Mouse (Mus musculus): Measurements from ENCODE around the gene Cdk18.

GRCm38 (mm10) chr1:132153691-132154090 is 14.2 kb upstream of the Cdk18 start:
- no peak for TF ChIP-seq CTCF (IDR thresholded peaks at IDR 0.05; ENCODE audit: low read depth)
- no peak for TF ChIP-seq EP300 (IDR thresholded peaks at IDR 0.05; ENCODE audit: low read depth)

Measured in heart, postnatal 0 days (tissue).